Mouse (Mus musculus) skeletal muscle tissue, adult 2 months (tissue): ENCODE data around the gene 1700092M07Rik.
A peak's percentile ranks its signal among the peaks of the same experiment; 100 is the strongest.

Source experiments
- DNase-seq: peaks from one replicate; pipeline ENCODE4 v3.0.0-alpha.2; 2012; ENCODE audit warnings: low read depth, low spot score

The 1700092M07Rik gene

DNA sequence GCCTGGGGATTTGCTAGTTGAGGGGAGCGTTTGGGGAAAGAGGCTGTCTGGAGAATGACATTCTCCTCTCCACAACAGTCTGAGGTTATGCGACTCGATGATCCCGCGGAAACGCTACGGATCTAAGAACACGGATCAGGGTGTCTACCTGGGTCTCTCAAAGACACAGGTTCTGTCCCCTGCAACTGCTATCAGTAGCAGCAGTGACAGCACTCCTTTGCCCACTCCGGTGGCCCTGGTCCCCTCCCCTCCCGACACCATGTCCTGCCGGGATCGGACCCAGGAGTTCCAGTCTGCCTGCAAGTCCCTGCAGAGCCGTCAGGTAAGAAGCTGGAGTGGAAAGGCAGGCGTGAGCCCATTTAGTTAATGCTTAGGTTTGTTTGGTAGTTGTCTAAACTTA is 1.7 kb downstream of the 1700092M07Rik start:
- DNase-seq = no peak

DNA sequence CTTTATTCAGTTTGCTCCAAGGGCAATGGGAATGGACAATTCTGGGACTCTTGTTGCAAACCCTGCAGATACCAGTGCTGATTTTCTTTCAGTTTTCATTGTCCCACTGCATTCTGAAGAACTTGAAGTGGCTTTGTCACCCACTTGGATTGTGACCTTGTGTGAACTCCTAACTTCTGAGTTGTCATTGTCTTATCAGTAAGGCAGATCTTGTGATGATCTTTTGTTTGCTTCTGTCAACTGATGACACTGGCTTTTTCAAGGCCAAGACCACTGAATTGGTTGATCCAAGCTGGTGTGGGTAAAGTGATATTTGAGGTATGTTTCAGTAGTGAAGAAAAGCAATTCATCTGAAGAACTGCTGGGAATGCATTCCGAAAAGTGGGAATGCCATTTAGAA is 4.9 kb downstream of the 1700092M07Rik start:
- no peak for DNase-seq

DNA sequence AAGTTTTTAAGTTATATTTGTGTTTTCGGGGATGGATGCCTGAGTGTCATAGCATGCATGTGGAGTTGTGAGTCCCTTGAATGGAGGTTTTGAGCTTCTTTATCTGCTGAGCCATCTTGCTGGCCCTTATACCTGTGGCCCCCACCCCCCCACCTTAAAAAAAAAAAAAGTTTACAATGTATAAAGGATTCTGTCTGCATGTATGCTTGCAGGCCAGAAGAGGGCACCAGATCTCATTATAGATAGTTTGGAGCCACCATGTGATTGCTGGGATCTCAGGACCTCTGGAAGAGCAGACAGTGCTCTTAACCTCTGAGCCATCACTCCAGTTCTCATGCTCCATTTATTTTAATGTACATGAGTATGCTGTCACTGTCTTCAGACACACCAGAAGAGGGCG is 6.8 kb downstream of the 1700092M07Rik start:
- DNase-seq = no peak

DNA sequence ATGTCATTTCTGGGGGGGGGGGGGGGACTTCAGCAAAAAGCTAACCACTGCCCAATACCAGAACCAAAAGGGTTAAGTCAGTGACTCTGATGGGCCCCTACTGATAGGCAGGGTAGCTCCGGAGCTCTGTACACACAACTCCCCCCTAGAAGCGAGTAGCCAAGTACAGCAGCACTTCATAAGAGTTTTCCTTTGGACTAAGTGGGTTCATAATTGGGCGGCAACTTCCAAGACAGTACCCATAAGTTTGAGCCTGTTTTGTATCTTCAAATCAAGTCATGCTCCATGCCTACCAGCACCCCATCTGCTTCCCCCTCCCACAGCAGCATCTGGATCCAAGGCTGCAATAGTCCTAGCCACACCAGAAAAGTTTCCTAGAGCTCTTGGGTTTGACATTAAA is 15.1 kb downstream of the 1700092M07Rik start:
- no peak for DNase-seq

DNA sequence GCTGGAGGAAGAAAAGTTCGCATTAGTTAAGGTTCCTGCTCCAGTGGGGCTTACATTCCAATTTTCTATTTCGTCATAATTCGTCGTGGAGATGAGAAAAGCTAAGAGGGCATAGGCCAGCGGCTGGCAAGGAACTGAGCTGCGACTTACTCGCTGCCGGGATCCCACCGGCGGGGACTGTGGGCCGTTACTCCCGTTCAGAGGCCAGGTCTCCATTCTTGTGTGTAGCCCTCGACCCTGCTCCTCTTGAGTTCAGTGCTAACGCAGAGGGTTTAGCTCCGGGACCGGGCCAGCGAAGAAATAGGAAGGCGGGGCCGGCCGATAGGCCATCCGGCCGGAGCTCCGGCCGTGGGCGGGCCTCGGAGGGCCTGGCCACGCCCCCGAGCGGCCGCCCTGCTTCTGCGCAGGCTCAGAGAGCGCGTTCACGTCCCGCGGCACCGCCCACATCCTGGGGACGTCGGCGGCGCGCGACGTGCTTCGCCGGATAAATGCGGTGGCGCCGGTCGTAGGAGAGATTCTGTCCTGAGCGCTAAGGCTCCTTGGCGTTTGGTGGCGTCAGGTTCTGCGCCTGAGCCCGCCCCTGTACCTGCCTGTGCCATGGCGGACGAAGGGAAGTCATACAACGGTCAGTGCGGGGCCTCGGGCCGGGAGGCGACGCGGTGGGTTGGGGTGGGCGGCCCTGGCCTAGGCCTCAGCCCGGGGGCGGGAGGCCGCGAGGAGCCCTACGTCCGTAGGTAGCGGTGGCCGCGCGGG is 16.3 kb downstream of the 1700092M07Rik start, which contains the start of gene Nxf1:
Gene Nxf1 (plus strand): TSS at position 439 of the 753 bp plus-strand sequence.
- peak; percentile 93 for DNase-seq

DNA sequence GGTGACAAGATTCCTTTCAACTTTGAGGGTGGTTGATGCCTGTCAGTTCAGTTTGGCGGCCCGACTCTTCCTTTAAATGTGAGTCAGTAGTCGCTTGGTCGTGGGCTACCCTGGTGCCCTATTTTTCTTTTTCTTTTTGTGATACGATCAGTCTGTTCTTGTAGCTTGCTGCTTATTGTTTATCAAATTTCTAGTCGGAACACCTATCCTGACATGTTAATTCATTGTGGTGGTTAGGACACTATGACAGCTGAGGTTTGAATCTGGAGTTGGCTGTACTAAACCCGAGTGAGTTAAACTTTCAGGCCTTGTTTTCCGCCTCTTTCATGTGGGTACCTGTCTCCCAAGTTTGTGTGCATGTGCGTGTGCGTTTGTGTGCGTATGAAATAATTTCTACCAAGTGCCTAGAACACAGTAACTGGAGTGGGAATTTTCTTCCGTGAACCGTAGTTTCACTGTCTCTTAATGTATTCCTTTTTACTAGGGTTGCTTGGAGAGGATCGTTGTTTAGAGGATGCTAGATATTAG is 17.0 kb downstream of the 1700092M07Rik start:
- no peak for DNase-seq

DNA sequence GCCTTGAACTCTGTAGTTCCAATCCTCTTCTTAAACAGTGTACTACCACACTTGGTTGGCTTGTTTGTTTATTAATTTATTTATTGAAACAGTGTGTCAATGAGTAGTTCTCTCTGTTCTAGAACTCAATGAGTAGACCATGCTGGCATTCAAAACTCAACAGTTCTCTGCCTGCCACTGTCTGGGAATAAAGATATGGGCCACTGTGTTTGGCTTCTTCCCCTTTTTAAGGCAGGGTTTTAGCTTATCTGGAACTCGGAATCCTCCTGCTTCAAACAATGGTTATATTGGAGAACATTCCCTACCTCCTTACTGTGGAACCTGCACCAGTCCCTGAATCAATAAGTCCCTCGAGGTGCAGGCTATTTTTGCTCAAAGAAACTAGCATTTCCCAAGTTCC is 18.4 kb downstream of the 1700092M07Rik start:
- no peak for DNase-seq

DNA sequence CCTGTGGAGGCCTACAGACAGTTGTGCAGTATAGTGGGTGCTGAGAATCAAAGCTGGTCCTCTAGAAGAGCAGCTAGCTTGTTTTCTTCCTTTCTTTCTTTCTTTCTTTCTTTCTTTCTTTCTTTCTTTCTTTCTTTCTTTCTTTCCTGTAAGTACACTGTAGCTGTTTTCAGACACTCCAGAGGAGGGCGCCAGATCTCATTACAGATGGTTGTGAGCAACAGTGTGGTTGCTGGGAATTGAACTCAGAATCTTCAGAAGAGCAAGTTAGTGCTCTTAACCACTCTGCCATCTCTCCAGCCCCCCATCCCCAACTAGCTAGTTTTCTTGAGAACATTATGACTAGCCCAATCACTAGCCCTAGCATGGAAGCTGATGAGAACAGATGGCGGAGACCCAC is 20.2 kb downstream of the 1700092M07Rik start:
- DNase-seq = no peak

DNA sequence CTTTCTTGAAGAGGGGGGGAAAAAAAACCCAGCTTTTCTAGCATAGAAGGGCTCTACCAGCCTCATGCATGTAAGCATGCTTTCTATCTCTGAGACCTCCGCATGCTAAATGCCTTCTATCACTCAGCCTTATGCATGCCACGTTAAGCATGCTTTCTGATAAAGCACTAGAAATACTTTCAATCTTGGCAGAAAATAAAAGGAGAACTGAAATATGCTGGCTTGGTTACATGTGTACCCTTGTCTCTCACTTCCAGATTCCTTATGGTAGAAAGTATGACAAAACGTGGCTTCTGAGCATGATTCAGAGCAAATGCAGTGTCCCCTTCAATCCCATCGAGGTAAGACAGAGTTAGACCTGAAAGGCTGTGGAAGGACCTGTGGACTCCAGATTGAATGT is 22.8 kb downstream of the 1700092M07Rik start:
- DNase-seq = no peak

DNA sequence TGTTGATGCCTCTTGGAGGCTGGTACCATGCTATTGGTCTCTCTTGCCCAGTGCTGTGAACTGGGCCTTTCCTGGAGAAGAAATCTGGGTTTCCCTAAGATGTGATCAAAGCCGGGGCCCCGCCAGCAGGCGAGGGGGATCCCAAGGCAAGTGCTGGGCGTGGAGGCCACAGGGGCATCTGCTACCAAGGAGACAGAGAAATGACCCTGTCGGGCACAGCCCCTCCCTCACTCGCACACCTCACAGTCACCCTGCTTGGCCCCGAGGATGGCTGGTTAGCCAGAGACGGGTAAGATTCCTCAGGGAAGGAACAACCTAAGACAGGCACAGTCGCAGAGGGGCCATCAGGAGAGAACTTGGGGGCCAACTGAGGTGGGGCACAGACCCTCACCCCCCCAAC is 25.0 kb downstream of the 1700092M07Rik start:
- no peak for DNase-seq

DNA sequence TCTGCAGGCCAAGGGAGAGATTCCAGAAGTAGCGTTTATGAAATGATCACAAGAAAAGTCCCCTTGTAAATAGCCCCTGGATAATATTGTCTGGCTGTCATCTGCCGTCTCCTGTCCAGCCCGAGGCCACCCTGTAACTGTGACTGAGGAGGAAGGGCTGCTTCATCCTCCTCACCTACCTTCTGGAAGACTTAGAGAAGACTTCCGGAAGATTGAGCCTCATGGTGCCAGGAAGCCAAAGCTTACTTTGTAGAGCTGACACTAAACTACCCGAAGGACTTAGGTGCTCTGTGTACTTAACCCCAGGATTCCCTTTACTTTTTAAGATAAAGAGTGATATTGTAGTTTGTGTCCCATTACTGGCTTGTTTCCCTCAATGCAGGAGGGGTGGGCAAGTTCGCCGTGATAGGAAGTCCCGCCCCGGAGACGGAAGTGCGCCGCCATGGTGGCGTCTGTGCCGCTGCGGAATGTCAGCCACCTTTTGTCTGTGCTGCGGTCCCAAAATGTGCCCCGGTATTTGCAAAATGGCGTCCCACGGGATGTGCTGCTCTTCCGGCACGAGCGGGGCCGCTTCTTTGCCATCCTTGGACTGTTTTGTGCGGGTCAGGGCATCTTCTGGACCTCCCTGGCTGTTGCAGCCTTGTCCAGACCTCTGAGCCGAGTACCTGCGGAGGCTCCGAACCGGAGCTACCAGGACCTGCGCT is 30.2 kb downstream of the 1700092M07Rik start, which contains the start of gene Tmem223:
Gene Tmem223 (plus strand): TSS at position 430 of the 704 bp plus-strand sequence.
- peak; percentile 52 for DNase-seq

DNA sequence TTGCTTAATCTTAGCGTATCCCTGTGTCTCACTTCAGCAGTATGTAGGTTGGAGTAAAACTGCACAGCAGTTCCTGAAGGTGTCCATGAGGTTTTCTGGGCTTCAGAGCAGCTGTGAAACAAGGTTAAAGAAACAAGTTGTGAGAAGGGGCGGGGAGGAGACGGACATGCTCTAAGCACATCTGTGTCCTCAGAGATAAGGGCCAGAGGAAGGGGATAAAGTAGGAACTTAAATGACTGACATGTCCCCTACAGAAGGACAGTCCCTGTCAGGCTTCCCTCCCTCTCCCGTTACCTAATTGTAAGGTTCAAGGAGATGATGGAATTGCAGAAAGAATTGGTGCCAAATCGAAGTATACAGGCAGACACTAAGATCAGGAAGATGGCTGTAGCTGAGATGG is 32.5 kb downstream of the 1700092M07Rik start:
- DNase-seq = no peak

DNA sequence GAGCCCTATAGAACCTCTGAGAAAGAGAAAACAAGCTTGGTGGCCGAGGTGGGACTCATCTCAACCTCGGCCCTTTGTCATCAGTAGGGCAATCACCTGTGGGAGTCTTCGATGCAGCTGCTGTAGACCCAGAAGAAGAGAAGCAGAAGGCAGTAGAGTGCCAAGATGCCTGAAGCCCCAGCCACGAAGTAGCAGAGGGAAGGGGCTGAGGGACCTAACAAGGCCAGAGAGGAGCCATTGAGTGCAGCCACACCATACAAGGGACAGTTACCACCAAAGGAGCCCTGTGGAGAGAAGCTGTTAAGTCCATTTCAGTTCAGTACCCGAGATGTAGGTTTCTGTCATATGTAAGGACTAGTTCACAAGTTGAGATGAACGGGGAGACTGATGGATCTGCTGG is 32.9 kb downstream of the 1700092M07Rik start:
- no peak for DNase-seq

DNA sequence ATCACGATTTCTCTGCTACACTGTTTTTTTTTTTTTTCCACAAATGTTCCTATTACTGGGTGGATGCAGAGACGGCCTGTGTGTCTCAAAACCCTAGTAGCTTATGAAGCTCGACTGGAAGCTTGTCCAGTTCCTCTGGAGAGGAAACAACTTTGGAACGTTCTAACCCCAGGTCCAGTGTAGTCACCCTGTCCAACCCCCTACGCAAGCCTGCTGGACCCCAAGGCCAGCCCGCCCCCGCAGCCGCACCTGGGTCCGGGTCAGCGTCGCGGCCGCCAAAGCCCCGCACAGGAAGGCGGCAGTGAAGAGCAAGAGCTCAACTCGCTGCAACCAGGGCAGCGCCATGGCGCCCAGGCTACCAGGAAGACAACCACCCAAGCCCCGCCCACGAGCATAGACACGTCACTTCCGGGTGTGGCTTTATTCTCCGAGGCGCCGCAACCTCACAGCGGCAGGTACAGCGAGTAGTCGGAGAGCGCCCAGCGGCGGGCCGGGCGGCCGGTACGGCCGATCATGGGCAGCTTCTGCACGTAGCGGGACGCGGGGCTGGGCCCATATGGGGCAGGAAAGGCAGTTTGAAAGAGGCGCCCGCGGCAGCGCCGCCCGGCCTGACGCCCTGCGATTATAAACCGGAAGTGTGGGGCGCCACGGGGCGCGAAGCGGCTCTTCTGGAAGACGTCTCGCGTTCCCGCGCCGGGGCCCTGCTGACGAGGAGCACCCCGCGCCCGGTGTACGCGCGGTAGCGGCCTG is 33.7 kb downstream of the 1700092M07Rik start, which contains the start of gene Tmem179b:
Gene Tmem179b (minus strand): TSS at position 382 of the 750 bp plus-strand sequence.
- peak; percentile 87 for DNase-seq

DNA sequence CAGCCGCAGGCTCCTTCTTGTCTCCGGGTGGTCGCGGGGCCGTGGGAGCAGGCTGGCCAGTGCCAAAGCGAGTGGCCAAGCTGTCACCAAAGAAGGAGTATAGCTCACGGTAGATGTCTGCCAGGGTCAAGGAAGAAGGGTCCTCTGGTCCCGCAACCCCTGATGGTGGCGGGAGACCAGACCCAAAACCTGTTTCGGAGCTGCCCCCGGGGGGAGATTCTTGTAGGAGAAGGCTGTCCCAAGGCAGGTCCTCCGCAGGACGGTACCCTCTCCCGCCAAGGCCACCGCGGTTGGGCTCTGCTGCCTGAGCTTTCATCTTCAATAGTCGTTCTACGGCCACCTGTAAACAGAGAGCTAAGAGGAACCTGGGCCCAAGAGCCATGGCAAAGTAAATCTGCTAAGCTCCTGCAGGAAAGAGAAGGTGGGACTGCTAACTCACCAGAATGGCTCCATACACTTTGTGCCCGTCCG is 34.5 kb downstream of the 1700092M07Rik start:
- no peak for DNase-seq

DNA sequence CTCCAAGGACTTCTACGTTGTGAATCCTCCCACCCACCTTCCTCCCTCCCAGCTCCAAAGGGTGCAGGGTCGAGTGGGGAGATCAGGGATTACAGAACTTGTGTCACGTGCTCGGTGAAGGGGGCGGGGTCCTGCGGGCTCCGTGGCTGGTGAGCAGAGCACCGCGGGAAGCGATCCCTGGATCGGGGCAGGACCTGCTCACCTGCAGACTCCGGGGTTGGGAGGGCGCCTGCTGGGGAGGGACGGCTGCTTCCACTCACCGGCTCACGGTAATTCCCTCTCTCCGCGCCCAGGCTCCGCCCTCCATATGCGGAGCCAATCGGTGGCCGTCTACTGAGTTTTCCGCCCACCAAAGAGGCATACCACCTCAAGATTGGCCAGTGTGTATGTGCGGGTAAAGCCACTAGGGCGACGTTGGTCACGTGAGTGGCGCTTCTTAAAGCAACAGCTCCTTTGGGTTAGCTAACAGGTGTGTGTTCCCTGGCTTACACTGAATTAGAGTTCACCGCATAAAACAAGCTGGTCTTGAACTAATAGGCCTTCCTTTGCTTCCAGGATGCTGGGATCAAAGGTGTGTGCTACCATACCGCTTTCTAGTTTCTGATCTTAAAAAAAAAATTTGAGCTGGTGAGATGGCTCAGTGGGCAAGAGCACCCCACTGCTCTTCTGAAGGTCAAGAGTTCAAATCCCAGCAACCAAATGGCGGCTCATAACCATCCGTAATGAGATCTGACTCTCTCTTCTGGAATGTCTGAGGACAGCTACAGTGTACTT is 45.7 kb downstream of the 1700092M07Rik start, which contains the start of gene Taf6l:
Gene Taf6l (minus strand): TSS at position 410 of the 774 bp plus-strand sequence.
- peak; percentile 95 for DNase-seq

DNA sequence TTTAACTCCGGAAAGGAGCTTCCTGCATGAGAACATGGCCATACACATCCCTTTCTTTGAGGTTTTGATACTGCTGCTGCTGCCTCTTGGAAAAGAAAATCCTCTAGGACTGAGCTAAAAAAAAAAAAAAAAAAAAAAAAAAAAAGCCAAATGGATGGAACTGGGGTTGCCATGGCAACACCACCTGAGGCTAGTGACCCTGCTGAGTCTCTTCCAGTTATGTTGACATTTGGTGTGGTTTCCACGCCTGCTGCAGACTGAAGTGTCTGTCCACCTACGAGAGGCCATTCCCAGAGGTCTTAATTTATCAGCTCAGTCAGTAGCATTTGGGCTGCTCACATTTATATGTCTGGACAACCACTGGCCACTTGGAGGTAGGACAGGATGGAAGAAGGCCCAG is 48.0 kb downstream of the 1700092M07Rik start:
- DNase-seq = no peak

DNA sequence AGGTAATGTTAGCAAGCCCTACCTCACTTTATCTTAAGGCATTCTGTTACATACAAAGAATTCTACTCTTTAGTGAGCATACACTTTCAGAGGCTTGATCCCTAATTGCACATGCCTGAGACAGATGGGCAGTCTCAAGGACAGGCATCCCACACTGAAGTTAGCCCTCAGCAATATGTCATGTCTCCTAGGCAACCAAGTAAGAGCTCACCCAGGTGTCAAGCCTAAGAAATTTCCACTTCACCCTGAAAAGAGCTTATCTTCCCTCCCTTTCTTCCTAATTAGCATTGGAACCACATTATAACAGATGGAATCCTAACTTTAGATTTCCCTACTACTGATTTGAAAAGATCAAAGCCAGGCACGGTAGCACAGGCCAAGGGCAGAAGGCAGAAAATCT is 48.7 kb downstream of the 1700092M07Rik start:
- DNase-seq = no peak

DNA sequence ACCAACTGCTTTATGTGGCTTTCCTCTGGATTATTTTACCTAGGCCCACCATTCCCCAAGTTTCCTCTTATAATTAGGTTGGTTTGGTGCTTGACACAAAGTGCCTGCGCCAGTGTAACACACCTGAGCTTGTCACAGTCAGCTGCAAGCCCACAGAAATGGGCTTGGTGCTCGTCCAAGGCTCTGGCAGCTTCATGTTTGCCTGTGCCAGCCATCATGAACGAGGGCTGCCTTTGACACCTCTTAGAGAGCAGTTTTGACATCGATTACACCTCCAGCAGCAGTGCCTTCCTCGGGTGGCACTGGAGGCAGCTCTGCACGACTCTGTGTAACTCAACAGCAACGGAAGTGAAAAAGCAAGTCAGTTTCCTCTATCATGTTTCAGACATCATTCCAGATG is 49.7 kb downstream of the 1700092M07Rik start:
- DNase-seq = no peak
